Mouse (Mus musculus): ENCODE measurements around the gene Cyp2c69. TPM values are rescaled to one million over a fixed set of nuclear protein-coding genes. Genes with fewer than 3 reads are reported as not detected.

Gene Cyp2c69
- not detected in 2 replicates for polyA plus RNA-seq (2012; rRNA removed; ENCODE audit: low replicate concordance)

GRCm38 (mm10) chr19:39886699-39887098 is at the start of gene Cyp2c69:
Cyp2c69 (minus strand) TSS chr19:39886799.

GRCm38 (mm10) chr19:39812714-39813113 is 73.9 kb downstream of the Cyp2c69 start, which contains the start of gene Cyp2c40:
Cyp2c40 (minus strand) TSS chr19:39812814.

Other genes with a start within 250 kb of the Cyp2c69 start
- 0.24 TPM in 1 of 2 replicates, not detected in the other for gene Cyp2c67, start 237.7 kb downstream of the Cyp2c69 start, polyA plus RNA-seq (2012; rRNA removed; ENCODE audit: low replicate concordance)
- 0.31 TPM in 1 of 2 replicates, not detected in the other for gene Cyp2c68, start 145.7 kb downstream of the Cyp2c69 start, polyA plus RNA-seq (2012; rRNA removed; ENCODE audit: low replicate concordance)
- gene Cyp2c40, start 74.0 kb downstream of the Cyp2c69 start, polyA plus RNA-seq (2012; rRNA removed; ENCODE audit: low replicate concordance): not detected in 2 replicates
- gene Cyp2c37, start 105.6 kb upstream of the Cyp2c69 start, polyA plus RNA-seq (2012; rRNA removed; ENCODE audit: low replicate concordance): 0.37 TPM in 1 of 2 replicates, not detected in the other
- 0.09 and 0.59 TPM in 2 replicates for gene Cyp2c54, start 187.0 kb upstream of the Cyp2c69 start, polyA plus RNA-seq (2012; rRNA removed; ENCODE audit: low replicate concordance)
- 2.1 TPM in 1 of 2 replicates, not detected in the other for gene Cyp2c50, start 202.9 kb upstream of the Cyp2c69 start, polyA plus RNA-seq (2012; rRNA removed; ENCODE audit: low replicate concordance)